Mouse (Mus musculus): Measurements from ENCODE around the gene Antxr2. TPM values are rescaled to one million over a fixed set of nuclear protein-coding genes. Genes with fewer than 3 reads are reported as not detected.

Antxr2 gene
- not detected in 2 replicates for polyA plus RNA-seq (2012)

DNA sequence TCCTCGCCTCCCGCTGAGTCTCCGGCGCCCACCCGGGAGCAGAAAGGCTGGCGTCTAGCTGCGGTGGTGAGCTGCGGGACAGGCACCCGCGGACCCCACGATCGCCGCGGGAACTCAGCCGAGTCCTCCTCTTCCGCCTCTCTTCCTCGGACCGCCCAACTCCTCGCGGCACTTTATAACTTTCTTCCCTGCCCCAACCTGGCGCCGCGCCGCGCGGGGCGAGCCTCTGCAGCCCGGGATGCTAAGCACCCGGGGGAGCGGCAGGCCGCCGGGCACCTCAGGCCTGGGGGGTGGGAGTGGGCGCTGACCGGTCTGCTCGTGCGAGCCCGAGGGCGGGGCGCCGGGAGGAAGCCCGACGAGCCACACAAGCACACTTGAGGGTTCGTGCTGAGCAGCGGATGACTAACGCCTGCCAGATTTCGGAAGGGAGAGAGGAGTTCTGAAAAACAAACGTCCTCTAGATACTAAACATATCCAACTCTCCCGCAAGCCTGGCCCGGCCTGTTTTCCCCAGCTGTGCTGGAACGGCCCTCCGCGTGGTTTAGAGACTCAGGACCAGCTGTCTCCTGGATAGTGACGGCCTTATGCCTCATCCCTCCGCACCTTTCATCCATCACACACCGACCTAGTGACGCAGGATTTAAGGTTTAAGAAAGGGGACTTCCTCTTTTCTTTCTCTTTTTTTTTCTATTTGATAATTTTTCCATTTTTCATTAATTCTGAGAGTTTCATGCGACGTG, at the start of gene Antxr2:
TSS of gene Antxr2 (minus strand) at position 142 of the 740 bp plus-strand sequence.
- no peak for TF ChIP-seq GATA1 (IDR thresholded peaks at IDR 0.05; ENCODE audit: low read length)

DNA sequence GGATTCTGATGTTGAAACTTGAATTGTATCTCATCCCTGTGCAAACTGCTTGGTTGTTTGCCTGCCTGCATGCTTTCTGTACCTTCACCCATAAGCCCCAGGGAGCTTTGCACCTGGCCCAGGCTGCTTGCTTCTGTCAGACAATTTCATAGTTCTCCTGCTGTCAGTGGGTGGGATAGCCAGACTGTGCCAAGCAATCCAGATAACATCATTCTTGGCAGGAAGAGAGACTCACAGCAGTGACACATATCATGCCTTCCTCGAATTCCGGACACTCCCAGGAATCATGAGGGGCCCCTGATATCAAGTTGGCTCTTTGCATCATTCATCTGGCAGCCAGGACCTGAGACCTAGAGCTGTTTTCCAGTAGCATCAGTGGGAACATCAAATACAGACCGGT, 45.8 kb upstream of the Antxr2 start:
- TF ChIP-seq GATA1 (IDR thresholded peaks at IDR 0.05; ENCODE audit: low read length), result no peak

DNA sequence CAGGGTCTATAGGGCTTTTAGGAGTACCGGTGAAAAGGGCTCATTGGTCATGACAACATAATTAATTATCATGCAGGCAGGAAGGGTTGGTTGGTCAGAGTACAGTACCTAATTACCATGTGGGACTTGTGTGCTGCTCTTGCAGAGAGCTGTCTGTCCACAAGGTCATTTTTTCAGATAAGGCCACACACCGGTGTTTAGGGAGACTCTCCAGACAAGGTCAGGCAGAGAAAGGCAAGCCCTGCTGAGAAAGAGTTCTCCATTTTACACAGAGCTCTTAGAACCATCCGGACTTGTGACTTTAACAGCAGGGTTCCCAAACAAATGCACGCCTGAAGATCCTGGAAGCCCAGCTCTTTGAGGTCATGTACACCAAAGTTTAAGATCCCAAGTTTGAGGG, 38.3 kb upstream of the Antxr2 start:
- TF ChIP-seq GATA1 (IDR thresholded peaks at IDR 0.05; ENCODE audit: low read length), result no peak

DNA sequence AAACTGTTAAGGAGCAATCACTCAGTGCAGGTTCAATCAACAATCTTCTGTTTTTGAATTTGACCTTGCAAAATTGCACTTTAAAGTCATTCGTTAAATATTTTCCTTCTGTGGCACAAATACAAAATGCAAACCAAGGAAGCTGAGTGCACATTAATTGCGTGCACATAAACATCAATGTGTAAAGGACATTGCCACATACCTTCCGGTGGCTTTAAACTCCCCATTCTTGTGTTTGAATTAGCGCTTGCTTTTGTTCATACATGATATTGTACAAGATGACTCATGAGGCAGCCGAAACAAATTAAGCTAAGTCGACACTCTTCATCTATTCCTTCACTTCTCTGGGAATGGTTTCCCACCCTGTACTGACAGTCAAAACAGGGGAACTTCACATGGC, 24.4 kb upstream of the Antxr2 start:
- no peak for TF ChIP-seq GATA1 (IDR thresholded peaks at IDR 0.05; ENCODE audit: low read length)

DNA sequence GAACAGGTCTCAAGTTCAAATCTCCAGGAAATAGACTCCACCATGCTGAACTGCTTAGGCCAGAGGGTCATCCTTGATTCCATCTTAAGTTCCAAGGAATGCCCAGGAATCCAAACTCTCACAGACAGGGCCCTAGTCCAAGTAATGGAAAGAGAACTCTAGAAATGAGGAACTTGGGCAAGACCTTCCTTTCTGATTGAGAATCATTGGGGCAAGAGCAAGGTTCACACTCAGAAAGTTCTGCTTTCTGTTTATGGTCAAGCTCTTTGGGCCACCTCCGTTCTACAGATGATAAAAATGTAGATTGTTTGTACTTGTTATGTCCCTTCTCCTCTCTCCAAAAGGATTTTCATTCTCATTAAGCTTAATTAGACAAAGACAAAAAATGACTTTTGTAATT, 24.0 kb upstream of the Antxr2 start:
- no peak for TF ChIP-seq GATA1 (IDR thresholded peaks at IDR 0.05; ENCODE audit: low read length)

DNA sequence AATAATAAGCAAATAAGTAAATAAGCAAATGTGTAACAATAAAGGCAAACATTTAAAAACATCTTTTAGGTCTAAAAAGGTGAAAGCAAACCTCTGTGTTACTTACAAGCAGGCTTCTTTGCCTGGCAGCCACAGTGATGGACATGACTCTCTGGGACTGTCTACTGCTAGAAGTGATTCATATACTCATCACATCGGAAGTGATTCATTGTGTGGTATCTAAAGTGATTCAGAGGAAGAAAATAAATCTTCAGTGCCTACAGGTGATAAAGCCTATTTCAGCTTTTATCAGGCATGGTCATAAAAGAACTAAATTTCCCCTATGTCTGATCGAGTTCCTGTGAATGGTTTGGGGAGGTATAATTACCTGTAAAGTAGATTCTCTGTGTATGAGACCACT, 4.1 kb upstream of the Antxr2 start:
- no peak for TF ChIP-seq GATA1 (IDR thresholded peaks at IDR 0.05; ENCODE audit: low read length)

DNA sequence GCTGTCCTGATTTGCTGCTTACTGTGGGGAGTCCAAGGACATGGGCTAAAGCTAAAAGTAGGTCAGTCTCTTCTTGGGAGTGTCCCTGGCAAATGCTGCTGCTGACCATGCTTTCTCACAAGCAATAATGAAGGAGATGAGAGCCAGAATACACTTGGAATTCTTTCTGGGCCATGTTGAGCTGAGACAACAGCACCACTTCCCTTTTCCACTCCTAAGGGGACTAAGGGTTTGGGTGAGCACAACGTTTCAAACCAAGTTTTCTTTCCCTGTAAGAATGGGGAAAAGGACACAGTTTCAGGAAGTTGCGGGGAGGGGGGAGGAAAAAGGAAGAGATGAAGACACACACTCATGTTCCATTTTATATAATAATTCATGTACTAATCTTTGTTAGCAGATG, 3.4 kb upstream of the Antxr2 start:
- TF ChIP-seq GATA1 (IDR thresholded peaks at IDR 0.05; ENCODE audit: low read length), result no peak

DNA sequence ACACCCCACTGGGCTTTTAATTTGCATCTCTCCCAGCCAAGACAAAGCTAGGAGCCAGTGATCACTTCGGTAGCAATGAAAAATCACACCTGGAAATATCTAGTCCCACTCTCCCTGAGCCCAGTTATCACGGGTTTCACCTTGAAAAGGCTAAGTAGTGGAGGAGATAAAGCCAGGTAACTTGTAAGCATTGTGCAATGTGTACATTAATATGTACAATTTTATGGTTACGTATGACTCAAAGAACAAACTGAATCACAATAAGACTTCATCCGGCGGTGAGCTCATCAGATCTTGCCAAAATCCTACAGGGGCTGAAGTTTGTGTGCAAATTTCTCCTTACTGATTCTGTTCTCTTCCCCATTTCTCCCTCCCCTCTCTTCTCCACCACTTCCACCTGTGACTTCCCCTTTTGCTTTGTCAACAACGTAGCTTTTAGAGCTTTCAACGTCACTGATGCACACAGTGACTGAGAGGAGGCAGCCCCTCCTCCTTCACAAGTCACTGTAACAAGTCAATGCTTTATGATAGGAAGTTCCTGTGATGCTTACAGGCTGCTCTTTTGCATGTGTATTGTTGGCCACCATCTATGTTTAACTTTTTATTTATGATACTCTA, 2.1 kb upstream of the Antxr2 start:
- no peak for TF ChIP-seq GATA1 (IDR thresholded peaks at IDR 0.05; ENCODE audit: low read length)

DNA sequence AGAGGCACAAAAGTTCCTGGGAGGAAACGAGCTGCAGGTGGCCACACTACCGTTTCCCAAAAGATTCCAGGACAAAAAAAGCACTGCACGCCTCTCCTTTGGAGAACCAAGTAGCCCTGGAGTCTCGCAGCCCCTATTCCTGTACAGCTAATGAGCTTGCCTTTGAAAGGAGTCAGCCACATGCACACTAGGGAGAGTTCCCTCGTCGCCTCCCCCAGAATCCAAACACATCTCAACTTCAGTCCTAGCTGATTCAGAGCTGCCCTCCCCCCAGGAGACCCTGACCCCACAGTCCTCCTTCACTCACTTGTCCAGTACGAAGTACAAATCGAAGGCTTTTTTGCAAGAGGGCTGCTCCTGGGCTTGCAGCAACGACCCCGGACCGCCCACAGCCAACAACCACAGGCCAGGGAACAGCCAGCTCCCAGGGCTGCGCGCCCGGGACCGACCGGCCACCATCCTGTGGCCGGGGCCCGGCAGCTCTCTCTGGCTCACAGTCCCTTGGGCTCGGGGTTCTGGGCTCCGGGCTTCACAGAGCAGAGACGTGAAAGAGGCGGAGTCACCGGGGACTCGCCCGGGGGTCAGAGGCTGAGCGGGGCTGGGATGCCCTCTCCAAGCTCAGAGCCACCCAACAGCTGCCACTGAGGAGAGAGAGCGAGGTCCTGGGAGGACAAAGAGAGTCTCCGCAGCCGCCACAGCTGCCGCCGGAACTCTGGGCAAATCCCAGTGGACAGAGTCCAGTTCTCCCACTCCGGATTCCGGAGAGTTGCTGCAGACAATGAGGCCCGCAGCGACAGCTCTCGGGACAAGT, 547 bp downstream of the Antxr2 start:
- TF ChIP-seq GATA1 (IDR thresholded peaks at IDR 0.05; ENCODE audit: low read length), result no peak

DNA sequence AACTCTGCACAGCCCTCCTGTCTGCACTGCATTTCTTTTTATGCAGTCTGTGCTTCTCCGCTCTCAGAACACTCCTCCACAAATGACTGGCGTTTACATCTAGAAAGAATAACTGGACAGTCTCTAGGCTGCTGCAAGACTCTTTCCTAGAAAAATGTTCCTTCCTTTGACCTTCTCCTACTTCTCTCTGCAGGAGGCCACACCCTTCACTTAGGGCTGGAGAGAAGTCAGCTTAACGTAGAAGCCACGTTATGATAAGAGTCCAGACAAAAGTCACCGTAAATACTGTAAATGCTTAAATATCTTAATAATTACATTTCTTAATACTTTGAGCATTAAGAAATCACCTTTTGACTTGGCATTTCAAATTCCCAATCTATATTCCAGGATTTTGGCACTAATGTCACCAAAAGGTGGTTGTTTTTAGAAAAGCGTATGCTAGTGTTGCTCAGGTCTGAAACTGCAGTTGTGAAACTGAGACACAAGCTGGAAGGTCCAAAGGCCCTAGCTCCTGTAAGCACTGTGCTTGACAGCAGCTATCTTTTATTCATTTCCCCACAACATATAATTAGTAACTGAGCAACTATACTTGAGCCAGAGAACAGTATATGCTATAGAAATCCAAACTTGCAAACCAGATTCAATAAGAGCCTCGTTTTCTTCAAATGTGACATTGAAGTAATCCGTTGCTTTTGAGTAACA, 3.0 kb downstream of the Antxr2 start:
- no peak for TF ChIP-seq GATA1 (IDR thresholded peaks at IDR 0.05; ENCODE audit: low read length)

DNA sequence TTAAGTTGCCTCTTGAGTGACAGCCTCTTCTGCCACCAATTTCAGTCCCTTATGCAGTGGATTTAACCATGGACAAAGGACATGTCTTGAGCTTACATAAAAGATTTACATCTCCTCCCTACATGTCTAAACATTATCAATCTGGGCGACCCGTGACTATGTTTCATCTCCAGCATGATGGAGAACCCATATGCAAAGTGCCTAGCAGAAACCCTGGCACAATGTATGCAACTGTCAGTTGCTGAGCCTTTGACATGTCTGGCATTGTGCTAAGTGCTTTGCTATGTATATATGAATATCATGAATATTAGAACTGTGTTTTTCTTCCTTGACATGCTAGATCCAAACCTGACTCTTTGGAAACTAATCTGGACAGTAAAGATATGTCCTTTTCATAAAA, 4.9 kb downstream of the Antxr2 start:
- no peak for TF ChIP-seq GATA1 (IDR thresholded peaks at IDR 0.05; ENCODE audit: low read length)

DNA sequence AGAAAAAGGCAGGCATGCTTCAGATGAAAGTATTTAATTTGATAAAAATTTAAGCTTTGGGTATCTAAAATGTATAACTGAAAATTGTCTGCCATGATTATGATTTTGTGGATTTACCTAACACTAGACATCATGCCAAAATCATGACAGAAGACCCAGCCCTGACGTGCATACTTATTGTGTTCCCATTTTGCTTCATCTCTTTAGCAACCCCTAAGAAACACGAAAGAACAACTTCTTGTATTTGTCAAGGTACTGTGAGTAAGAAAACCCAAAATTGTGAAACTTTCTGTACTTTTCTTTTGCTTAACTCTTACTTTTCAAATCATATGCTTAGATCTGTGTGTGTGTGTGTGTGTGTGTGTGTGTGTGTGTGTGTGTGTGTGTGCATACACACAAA, 6.3 kb downstream of the Antxr2 start:
- TF ChIP-seq GATA1 (IDR thresholded peaks at IDR 0.05; ENCODE audit: low read length), result no peak

DNA sequence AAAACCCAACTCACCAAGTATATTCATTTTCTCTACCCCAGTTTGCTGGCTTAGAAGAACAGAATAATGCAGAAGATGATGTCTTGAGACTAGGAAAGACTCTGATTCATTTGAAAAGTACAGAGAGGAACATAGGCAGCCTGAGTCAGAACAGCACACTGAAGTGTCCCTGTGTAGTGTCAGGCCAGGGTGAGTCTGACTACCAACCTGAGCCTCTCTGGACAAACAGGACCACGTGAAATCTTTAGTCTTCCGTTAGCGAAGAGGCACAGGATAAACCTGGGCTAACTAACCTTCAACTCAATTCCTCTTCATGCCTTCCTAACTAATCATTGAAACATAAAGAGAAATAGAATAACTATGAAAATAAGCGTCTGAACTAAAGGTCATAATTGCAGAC, 9.3 kb downstream of the Antxr2 start:
- no peak for TF ChIP-seq GATA1 (IDR thresholded peaks at IDR 0.05; ENCODE audit: low read length)

DNA sequence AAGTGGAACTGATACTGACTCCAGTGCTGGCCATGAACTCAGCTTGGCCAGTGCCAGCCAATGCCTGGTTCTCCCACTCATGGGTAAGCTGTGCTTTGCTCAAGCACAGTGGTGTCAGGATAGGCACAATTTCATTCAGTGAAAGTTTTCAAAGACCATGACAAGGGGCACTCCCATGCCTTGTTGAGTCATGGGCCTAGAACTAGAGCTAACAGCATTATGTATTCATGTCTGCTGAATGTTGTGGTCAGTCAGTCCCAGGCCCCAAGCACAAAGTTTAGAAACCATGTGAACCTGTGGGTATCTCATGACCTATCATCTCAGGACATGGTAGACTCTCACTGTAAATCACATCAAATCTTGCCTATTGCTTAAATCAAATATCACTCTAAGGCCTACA, 10.2 kb downstream of the Antxr2 start:
- TF ChIP-seq GATA1 (IDR thresholded peaks at IDR 0.05; ENCODE audit: low read length), result no peak

DNA sequence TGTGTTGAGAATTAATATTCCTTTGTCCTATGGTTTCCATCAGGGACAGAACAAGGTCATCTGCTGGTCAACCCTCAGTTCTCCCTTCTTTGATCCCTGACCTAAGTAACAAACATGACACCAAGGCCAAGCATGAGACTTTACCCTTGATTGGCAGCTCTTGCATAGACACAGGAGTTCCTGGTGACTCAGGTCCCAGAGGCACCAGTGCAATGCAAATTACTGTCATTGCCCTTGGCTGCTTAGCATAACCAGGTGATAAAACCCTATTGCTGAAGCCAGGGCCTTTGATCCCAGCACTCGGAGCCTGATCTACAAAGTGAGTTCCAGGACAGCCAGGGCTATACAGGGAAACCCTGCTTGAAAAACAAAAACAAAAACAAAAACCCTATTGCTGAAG, 11.4 kb downstream of the Antxr2 start:
- no peak for TF ChIP-seq GATA1 (IDR thresholded peaks at IDR 0.05; ENCODE audit: low read length)

DNA sequence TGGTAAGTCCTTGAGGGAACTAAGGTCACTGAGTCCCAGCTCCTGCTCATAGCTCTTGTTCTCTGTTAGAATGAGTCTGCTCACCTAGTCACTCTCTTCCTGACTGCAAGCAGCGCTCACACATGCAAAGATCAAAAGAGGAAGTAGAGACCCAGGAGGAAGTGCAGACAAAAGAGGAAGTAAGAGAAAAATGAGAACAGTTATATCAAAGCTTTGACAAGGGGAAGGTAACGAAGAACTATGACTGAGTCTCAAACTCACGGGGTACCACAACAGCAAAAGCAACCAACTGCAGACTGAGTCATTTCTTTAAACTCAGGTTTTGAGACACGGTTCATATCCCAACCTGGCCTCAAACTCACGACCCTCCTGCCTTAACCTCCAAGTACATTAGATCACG, 12.7 kb downstream of the Antxr2 start:
- no peak for TF ChIP-seq GATA1 (IDR thresholded peaks at IDR 0.05; ENCODE audit: low read length)

Data from G1E-ER4 (cell line).